Mouse (Mus musculus) left cerebral cortex, postnatal 25 days (tissue): ENCODE results near the gene Tab1. TPM values are rescaled to one million over a fixed set of nuclear protein-coding genes. Genes with fewer than 3 reads are reported as not detected.
A peak's percentile ranks its signal among the peaks of the same experiment; 100 is the strongest.

Experiments used
- DNase-seq, 2 experiments: peaks; one replicate each; pipeline ENCODE4 v3.0.0; 2022; ENCODE audit warnings: low spot score in 2 of 2, mixed read lengths in 1 of 2
- intact Hi-C: fragments of 180-260 bp; cut with DNase I; formaldehyde crosslinking; loops from one replicate; pipeline ENCODE4 v1.15.1; 2025
- total RNA-seq, 2 experiments: library from RNA; stranded (reverse); gene quantifications; 2 replicates each; pipeline ENCODE4 v1.2.3; 2021

Gene Tab1
- total RNA-seq, 2 experiments from 2014 or later: 22.3 to 28.6 TPM

DNA sequence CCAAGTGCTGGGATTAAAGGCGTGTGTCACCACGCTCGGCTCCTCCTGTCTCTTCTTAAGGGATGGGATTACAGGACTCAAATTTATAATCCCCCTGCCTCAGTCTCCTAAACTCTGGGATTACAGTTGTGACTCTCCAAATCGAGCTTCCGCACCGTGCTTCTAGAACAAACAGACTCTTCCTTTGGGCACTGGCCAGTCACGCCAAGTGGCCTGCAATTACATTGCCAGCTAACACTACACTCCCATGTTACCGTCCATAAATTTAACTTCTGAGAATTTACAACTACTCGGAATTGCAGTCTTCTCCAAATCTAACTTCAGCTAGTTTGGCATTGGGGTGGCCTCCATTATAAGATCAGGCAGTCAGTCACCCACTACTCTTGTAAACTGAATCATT lies 475 bp upstream of the Tab1 start:
- intact Hi-C loops: loop anchor here (2.0 to 5.0 kb wide), 2 partner anchors 42 to 100 kb away; partner anchors contain the start of genes Mief1, Rpl3 and Syngr1
- DNase-seq: no peak

GRCm38 (mm10) chr15:80133682-80134449 lies 939 bp downstream of the Tab1 start:
- DNase-seq: peak in 1 of 2 experiments; percentile 19
- intact Hi-C loops: loop anchor here (2.0 to 5.0 kb wide), 2 partner anchors 43 to 98 kb away; partner anchors contain the start of genes Mief1, Rpl3 and Syngr1

DNA sequence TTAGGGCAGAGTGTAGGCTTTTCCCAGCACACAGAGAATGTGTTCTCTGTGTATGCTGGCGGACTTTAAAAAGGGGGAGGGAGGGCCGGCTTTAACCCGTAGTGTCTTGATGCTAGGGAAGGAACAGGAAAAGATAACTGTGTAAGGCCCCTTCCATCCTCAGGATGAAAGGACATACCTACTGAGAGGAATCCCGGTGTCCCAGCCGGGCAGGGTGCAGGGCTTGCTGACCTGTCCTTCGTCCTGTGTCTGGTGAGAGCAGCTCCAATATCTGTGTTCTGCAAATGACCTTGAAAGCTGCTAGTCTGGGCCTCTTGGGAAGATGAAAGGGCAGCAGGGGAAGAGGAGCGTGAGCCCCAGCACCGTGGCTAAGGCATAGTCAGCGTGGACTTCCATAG lies 1.5 kb downstream of the Tab1 start:
- intact Hi-C loops: loop anchor here (5.0 kb wide), 1 partner anchor 98 kb away; the partner anchor contains the start of gene Mief1
- DNase-seq: no peak

- intact Hi-C loops: no loop called here
Measured at GRCm38 (mm10) chr15:80135499-80135898, 2.6 kb downstream of the Tab1 start.

DNA sequence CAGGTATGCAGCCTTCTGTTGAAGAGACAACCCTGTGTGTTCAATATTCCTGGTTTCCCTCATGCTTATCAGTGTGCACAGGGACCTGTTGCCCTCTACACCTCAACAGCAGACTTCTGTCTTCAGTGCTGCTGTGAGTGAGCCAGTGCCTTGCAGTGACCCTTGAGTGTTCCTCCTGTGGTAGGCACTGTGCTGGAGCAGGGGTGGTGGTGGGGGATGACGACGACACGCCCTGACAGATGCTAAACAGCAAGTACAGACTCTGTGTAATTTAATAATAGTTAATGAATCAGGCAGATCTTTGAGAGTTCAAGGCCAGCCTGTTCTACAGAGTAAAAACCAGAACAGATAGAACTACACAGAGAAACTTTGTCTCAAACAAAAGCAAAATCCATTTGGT lies 3.7 kb downstream of the Tab1 start:
- intact Hi-C loops: no loop called here
- DNase-seq: no peak

More at GRCm38 (mm10) chr15:80135499-80135898, 2.6 kb downstream of the Tab1 start:
- DNase-seq: no peak

GRCm38 (mm10) chr15:80137945-80138791 lies 5.2 kb downstream of the Tab1 start:
- peak; percentile 68 to 95 for DNase-seq
- intact Hi-C loops: loop anchor here (1.0 kb wide), 1 partner anchor 35 kb away; the partner anchor contains the start of gene Mgat3

DNA sequence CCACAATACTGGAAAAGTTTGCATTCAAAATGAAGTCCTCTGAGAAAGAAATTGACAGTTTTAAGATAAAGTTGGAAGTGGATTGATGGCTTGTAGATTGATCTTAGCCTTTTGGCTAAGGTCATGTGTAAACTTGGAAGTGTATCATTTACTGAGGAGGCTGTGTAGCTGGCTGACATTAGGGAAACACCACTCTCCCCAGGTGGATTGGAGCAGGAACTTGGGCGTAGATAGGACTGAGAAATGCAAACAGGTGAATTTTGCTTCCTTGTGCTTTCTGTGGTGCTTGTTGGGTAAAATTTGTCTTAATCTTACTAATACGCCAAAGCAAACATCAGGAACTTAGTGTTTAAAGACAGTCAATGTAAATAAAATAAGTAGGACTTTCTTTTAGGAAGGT lies 7.4 kb downstream of the Tab1 start:
- no peak for DNase-seq
- intact Hi-C loops: no loop called here

DNA sequence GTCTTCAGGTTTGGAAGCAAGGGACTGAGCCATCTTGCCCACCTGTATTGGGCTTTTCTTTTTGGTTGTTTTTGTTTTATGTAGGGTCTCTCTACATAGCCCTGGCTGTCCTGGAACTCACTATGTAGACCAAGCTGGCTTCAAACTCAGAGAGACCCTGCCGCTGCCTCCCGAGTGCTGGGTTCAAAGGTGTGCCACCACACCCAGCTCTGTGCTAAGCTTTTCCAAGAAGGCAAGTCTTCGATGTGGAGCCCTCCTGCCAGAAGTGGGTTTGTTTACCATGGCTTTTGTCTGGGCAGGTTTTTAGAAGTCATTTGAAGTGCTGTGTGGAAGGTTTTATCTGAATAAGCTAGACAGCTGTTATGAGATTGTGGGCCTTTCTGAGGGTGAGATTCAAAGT lies 8.0 kb downstream of the Tab1 start:
- no peak for DNase-seq
- intact Hi-C loops: no loop called here

DNA sequence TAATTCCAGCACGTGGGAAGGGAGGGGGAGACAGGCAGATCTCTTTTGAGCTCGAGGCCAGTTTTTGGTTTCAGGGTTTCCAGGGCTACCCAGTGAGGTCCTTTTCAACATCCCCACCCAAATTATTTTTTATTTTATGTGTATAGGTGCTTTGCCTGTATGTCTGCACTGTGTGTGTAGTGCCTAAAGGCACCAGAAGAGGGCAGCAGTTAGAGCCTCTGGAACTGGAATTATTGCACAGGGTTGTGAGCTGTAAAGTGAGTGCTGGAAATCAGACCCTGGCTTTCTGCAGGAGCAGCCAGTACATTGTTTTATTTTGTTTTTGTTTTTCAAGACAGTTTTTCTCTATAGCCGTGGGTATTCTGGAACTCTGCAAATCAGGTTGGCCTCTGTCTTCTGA lies 9.2 kb downstream of the Tab1 start:
- no peak for DNase-seq
- intact Hi-C loops: no loop called here

DNA sequence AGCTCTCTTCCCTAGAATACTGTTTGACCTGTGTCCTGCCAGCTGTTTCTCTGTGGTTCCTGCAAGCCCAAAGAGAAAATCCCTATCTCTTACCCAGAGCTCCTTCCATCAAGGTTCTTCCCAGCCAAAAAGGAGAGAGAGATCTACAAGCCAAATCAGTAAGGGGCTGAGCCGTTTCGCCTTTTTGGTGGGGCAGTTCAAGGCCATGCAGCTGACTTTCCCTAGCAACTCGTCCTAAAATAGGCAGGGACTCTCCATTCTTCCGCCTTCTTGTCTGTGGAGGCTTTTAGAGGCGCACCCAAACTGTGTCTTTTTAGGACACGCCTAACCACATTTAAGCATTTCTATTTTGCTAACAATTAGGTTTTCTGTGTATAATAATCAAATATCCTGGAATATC lies 10.8 kb downstream of the Tab1 start:
- intact Hi-C loops: no loop called here
- DNase-seq: no peak

DNA sequence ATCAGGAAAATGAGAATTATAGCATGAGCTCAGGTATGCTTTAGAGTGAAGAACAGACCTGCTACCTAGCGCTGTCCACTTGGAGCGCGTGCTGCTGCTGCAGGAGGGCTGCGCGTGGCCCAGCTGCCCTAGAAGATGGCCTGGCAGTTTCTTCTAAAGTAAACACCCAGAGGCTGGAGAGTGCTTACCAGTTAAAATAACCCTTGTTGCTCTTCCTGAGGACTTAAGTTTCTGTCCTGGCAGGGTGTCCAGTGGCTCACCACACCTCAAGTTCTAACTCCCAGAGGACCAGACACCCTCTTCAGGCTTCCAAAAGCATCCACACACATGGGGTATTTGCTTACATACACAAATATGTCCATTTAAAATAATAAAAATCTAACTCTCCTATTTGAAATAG lies 12.5 kb downstream of the Tab1 start:
- no peak for DNase-seq
- intact Hi-C loops: no loop called here

DNA sequence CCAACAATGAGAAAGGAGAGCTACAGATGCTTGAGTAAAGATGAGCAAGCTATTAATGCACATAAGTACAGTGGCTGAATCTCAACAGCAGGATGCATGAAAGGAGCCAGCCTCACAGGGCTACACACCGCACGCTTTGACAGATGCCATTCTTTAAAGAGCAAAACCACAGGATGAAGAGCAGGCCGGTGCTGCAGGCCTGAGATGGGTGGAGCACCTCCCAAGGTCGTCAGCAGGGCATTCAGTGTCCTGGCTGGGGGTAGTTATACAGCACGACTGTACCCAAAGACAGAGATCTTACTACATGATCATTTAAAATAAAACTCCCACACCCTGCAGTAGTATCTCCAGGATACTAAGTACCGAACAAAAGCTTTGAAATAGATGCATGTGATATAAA lies 13.2 kb downstream of the Tab1 start:
- no peak for DNase-seq
- intact Hi-C loops: no loop called here

- no peak for DNase-seq
- intact Hi-C loops: no loop called here
Measured at GRCm38 (mm10) chr15:80147090-80147489, 14.2 kb downstream of the Tab1 start.

DNA sequence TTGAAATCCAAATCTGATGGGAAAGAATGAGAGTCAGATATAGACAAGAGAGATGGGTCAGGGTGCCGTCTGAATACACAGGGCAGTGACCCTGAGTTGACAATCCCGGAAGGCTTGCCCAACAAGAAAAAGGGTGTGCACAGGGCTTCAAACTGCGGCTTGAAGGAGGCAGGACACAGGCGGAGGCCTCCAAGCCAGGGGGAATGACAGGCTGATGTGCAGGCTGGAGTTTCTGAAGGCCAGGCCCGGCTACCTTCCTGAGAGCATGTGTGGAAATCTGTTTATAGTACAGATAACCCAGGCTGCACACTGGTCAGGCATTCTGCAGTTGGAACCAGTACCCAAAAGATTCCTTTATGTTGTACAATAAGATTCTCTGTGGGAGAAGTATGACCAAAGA lies 14.6 kb downstream of the Tab1 start:
- intact Hi-C loops: no loop called here
- DNase-seq: no peak

DNA sequence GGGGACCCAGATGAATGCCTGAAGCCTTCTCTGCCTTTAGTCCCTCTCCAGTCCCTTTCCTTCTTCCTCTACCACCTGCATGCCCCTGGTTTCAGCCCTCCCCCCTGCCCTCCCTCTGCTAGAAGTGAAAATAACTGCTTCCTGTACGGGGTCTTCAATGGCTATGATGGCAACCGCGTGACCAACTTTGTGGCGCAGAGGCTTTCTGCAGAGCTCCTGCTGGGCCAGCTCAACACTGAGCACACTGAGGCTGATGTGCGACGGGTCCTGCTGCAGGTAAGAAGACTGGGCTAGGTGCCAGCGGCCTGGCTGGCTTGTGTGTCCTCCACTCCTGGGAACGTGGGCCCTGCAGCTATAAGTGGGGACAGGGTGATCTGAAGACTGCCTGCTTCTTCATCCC lies 15.6 kb downstream of the Tab1 start:
- intact Hi-C loops: no loop called here

DNA sequence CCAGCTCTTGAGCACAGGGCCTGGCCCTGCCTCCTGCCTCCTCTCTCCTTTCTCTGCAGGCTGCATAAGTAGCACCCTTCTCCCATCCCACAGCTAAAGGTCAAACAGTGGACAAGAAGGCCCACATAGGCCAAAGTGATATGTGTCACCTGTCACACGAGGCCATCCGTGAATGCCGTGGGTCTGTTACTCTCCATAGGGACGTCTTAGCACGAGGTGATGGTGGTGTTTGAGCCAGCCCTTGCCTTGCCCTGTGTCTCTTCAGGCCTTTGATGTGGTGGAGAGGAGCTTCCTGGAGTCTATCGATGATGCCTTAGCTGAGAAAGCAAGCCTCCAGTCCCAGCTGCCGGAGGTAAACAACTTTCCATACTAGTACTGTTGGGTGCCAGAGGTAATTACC lies 16.6 kb downstream of the Tab1 start:
- intact Hi-C loops: no loop called here
- no peak for DNase-seq

More for the DNA sequence above, 15.6 kb downstream of the Tab1 start:
- DNase-seq: no peak

DNA sequence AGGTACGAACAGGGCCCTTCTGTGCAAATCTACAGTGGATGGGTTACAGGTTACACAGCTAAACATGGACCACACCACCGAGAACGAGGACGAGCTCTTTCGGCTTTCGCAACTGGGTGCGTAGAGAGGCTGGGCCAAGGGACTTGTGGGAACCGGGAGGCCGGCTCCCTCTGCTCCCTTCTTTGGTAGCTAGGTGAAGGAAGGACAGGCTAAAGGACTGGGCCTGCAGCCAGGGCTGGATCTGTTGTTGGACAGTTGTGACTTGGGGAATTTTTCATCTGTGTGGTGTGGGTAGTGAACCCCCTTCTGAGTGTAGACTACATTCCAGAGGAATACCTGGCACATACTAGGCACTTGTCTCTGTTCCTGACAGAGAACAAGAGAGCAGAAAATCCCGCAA lies 19.7 kb downstream of the Tab1 start:
- DNase-seq: no peak

DNA sequence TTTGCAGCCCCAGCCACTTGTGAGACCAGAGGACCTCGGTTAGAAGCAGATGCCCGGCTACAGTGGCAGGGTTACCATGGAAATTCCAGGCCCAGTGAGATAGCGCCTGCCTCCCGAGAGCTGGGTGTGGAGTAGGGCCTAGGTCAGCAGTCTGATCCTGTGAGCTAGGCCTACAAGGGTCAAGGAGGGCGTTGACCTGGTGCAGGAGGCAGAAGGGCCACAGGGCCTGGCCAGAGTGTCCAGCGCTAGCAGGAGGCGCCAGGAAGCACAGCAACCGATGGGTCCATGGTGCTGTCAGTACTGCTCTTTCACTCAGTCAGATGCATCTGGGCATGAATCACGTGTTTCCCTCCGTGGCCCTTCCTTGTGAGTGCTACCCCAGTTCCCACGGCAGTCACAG lies 20.8 kb downstream of the Tab1 start:
- intact Hi-C loops: no loop called here
- DNase-seq: no peak

More for the DNA sequence above, 19.7 kb downstream of the Tab1 start:
- intact Hi-C loops: no loop called here

GRCm38 (mm10) chr15:80155707-80156106 lies 22.8 kb downstream of the Tab1 start:
- intact Hi-C loops: no loop called here
- DNase-seq: no peak

DNA sequence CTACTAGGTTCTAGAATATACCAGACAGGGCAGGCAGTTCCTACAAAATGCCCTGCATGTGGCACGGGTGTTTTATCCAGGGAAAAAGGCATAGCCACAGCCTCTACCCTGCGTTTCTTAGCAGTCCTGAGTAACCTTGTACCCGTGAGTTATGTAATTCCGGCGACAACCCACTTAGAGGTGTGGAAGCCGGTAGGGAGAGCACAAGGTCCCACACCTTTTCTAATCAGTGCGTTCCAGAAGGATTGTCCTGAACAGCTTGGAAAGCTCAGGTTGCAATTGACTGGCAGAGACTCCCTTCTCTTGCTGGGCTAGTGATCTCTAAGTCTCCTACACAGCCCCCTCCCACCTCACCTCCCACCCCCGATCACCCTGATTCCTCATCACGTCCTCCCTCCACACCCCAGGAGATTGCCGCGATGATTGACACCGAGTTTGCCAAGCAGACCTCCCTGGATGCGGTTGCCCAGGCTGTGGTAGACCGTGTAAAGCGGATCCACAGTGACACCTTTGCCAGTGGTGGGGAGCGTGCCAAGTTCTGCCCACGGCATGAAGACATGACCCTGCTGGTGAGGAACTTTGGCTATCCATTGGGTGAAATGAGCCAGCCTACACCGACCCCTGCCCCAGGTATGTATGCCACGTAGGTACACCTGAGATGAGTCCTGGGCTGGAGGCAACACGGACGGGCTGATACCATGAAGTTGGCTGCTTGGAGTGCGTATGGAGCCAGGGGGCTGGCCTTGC lies 24.4 kb downstream of the Tab1 start:
- no peak for DNase-seq
- intact Hi-C loops: no loop called here
